Mouse (Mus musculus) hindlimb bud, embryonic 11.5 days (tissue): ENCODE measurements around the gene Fbp2.

Experiments
- DNase-seq: peaks from one replicate; pipeline ENCODE4 v3.0.0-alpha.2; 2012; ENCODE audit warnings: low read depth, low spot score; ENCODE audit errors: extremely low spot score

The Fbp2 gene

DNA sequence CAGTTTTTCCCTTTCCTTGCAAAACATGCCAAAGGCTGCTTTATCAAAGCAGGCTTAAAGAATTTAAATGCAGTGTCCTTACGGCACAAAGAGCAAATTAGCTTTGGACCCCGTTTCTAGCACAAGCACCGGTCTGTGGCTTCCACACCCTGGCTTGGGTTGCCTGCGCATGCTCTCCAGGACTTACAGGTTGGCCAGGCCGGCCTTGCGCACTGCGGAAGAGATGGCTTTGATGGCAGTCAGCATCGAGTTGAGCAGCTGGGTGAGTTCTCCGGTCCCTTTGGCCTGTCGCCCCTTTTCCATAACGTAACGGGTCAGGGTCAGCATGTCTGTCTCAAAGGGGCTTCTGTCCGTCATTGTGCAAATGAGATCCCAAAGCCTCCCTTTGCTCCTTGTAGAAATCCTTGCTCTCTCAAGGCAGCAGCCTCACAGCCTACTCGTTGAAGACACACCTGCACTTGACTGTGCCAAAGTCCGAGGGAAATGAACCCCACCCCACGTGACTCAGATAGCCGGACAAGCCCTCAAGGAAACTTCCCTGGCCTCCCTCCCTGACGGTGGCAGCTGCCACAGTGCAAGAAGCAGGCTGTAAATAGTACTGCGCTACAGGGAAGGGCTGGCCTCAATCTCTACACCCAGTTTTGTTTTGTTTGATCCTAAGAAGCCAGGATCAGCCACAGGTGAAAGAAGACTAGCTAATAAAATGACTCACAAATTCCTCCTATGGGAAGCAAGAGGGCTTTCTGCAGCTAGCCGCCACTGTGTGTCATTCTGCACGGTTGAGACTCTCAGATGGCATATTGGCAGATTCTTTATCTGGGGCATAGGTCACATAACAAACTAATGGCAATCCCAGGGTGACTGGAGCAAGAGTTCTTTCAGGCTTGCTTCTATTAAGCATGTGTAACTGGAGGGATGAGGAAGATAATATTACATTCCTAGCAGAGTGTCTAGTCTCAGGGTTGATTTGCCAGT lies at the start of gene Fbp2:
Gene Fbp2 (minus strand): TSS at position 482 of the 975 bp plus-strand sequence.
- DNase-seq: no peak

DNA sequence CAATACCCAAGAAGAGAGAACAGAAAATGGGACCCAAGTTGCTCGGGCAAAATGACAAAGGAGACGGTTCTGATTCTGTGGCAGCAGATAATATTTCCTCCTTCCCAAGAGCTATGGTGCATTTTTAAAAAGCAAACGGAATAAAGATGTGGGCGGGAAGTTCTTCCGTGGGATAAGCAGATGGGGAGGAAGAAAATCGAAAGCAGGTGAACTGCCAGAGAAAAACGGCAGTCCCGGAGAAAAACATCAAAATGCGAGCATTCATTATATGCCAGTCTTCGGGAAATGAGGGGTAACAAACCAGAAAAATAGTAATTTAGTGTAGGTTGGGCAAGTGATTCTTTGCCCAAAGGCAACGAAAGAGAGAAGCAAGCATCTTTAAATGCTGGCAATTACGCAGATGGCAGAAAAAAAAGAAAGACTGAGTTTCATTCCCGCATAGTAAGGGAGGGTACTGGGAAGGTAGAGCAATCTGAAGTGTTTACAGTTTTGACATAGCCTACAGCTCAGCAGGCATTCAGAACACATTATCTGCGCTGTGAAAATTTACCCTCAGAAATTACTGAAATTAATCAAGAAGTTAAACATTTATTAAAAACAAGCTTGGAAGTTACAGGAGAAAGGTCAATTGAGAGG lies 49.4 kb upstream of the Fbp2 start:
- DNase-seq: no peak

DNA sequence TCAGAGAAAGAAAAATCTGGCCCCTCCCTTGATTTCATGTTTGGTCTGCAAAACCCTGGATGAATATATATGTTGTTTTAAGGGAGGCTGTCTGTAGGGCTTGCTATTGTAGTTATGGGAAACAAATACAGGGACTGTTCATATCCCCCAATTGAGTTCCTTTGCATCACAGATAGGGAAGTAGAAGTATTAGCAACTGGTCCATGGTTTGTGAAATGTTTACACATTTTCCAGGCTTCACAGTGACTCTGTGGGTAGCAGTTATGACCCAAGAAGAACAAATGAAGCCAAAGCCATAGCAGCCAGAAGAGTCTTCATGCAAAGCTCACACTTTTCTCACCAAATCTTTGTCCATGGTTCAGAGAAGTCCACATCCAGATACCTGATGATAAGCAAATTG lies 42.9 kb upstream of the Fbp2 start:
- DNase-seq: no peak

DNA sequence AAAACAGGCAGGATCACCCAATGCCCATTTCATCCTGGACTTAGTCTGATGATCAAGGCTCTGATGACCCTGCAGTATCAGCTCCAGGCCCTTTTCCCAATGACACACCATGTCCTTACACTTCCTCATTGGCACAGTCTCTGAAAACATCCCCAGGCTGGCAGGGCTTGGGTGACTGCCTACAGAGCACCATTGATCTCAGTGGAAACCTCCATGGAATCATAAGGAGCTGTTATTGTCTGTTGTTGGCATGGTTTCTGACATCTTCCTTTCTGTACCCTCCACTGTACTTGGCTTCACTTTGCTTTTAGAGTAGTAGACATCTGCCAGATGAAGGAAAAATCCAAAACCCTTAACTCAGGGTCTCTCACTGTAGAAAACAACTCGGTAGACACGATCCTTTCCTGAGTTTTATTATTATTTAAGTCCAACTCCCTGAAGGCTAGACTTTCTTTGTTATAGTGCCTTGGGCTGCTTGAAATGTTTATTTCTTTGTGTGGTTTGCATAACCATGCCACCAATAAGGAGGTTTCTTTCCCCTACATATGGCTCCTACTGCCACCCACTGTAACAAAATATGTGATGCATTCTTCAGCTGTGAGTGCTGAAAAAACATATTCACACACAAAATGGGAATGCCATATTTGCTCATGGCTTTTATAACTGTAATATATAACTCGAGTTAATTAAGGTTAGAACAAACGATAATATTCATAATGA lies 39.9 kb upstream of the Fbp2 start:
- DNase-seq: no peak

DNA sequence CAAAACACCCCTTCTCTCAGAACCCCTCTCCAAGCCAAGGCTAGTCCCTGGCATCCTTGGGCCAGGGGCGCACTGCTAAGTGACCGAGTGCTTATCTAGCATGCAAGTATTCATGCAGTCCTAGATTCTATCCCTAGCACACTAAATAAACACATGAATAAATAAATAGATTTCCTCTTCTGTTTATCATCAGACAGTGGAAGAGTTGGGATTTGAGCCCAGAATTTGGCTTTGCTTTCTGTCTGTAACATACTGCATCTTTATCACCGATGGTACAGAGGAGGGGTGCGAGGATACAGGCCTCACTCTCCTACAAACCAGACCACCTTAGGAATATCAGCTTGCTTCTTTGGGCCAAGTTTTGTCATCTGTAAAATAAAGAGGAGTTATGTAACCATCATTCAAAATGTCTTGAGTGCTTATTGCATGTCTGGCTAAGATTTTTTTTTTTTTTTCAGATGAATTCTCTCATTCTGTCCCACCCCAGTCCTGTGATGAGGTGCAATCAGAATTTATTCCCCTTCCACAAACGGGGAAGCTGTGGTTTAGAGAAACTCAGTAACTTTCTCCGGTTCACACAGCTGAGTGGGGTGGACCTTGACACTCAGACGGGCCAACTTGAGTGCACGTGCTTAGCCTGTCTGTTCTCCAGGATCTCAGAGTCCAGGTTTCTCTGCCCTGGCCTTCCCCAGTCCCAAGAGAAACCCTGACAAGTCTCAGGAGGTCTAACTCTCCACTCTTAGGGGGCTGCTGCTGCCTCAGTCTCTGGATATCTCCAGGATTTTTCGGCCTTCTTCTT lies 35.0 kb upstream of the Fbp2 start:
- no peak for DNase-seq

DNA sequence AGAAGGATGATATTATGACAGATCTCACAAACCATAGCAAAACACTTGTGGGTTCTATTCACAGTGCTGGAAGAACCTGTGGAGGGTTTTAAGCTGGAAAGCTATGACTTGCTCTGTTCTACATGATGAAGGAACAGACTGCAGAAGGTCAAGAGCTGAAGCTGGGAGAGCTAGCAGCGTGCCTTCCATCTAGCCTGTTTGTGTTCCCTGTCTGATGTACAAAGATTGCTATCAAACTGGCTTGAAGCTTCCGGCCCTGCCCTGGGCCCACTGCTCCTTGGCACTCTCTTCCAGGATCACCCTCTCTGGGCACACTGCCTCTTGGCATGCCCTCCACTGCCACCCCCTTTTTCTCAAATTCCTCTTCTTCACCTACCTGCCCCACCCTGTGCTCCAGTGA lies 31.1 kb upstream of the Fbp2 start:
- DNase-seq: no peak

DNA sequence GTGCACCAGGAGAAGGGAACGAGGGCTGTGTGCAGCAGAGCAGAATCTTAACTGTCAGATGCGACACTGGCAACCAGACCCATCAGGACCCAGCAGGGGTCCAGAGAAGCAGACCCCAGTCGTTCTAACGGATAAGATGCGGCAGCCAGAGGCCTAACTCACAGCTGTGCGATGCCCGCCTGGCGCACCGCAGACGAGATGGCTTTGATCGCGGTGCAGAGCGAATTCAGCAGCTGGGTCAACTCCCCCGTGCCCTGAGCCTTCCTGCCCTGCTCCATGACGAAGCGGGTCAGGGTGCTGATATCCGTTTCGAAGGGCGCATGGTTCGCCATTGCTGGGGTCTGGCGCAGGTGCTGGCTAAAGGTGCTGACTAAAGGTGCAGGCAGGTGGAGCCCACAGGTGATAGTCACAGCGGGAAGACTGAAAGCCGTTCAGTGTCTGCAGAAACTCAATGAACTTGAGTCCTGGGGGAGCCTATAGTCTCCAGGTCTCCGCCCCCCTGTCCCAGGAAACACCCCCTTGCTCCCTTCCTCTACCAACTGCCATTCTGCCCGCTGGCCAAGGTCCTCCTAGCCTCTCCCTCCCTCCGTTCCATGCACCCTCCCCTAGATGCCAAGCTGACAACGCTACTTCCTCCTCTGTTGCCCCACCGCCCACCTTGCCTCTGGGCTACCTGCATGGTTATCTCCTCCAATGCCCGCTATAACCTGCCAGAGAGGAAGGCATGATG lies 29.7 kb upstream of the Fbp2 start, which contains the start of gene Fbp1:
Gene Fbp1 (minus strand): TSS at position 571 of the 730 bp plus-strand sequence.
- DNase-seq: no peak

DNA sequence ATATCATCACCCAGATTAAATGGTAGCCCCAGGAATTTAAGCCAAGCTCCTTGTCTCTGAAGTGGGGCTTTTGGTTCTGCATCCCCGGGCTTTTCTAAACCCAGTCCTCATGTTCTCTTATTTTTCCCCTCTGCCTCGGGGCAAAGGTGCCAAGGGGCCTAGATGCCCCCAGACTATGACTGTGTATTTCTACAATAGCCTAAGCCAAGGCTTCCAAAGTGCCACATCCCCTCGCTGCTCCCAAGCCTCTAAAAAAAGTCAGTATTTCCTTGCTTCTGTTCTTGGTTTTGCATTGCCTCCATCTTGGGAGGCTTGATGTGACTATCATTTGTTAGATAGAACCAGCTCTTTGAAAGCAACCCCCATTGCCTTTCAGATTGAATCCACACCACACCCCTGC lies 26.3 kb upstream of the Fbp2 start:
- DNase-seq: no peak

DNA sequence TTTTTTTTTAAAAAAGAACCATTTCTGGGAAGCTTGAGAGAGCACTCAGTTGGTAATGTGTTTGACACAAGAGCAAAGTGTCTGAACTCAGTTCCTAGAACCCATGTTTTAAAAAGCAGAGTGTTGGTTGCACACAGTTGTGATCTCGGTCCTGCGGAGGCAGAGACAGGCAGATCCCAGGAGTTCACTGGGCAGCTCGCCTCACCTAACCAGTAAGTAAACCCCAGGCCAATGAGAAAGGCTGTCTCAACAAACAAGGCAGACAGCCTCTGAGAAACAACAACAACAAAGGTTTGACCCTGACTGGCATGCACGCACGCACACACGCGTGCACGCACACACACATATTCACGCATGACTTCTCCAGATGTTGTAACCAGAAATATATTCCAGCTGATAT lies 25.7 kb upstream of the Fbp2 start:
- DNase-seq: no peak

DNA sequence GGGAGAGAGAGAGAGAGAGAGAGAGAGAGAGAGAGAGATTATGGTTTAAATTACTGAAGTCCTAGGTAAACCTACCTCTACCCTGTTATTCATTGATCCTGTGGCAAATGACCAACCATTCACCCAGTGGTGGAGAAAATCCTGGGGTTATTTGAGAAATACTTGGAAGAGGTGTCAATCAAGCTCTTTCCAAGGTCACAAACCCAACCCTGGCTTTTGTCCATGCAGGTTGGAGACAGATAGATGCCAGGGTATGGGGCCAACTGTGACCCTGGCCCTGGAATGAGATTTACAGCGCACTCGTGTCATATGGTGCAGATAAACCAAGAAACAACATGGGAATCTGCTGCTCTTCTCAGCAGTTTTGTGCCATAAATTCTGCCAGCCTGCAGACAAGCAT lies 25.2 kb upstream of the Fbp2 start:
- no peak for DNase-seq

DNA sequence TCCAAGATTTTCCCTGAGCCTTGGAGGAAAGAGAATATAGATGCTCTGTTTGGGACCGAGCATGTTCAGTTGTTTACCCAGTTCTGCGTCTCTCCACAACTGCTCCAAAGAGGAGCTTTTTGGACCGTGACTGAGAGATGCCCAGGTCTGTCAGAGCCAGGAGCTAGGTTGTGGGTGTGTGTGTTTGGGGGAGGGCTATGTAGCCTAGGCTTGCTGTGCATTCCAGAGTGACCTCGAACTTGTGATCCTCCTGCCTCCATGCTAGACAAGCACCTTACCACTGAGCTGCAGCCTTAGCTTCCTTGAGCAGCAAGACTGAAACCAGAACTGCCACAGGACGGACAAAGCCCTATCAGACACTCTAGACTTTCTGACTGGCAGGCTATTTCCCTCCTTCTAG lies 24.6 kb upstream of the Fbp2 start:
- no peak for DNase-seq

DNA sequence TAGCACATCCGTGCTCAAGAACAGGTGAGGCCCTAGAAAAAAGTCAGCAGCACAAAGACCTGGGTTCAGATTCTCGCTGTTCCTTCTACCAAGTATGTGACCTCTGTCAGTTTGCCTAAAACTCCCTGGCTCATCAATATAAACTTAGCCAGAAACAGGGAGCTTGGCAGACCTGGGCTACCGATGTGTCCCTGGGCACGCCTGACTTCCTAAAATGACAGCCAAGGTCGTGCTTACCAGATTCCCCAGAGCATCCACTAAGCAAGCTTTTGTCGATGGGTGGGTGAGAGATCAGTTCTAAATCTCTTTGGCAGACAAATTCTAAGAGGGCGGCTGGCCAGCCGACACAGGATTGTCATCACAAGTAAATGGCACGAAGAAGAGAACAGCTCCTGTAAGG lies 23.1 kb upstream of the Fbp2 start:
- no peak for DNase-seq

DNA sequence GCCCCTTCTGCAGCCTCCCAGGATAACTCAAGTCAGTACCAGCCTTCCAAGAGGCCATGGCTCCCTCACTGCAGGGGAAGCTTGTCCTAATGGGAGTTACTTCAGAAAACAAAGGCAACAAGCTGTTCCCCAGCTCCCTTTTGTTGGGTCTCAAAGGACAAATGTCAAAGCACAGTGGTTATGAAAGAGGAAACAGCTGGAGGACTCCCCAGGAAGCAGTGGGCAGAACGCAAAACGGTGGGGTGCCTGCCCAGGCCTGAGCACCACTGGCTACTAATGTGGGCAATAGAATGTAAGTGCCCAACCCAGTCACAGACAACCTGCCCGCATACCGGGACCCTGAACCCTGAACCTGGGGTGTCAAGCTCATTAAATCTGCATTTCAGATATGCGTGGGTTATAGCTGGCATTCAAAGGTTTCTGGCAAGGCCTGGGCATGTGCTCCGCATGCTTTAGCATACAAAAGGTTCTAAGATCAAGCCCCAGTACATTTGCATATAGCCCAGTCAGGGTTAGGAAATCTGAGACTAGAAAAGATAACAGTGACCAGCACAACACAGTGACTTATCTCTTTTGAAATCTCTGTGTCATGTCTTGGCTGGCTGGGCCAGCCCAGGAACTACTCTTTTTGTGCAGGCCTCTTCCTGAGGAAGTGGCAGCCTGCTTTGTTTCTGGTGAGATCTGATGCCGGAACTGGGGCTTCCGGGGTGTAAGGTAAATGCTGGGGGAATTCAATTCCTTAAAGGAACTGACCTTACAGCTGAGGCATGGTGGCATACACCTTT lies 21.8 kb upstream of the Fbp2 start:
- DNase-seq: no peak

DNA sequence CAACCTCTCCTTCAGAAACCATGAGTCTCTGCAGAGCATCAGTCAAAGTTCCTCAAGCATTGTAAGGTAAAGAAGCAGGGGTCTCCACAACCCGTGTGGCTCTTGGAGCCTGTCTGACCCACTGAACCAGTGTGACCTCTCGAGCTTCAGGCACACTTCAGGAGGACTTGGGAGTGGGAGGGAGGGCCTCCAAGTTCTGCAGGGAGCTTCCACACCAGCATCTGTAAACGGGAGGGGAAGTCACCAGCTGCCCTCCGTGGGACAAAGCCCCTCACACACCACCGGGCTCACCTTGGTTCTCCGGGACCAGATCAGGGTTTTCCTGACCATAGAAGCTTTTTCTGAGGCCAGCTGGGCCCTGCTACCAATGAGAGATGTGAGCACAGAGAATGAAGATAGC lies 21.2 kb upstream of the Fbp2 start:
- DNase-seq: no peak

DNA sequence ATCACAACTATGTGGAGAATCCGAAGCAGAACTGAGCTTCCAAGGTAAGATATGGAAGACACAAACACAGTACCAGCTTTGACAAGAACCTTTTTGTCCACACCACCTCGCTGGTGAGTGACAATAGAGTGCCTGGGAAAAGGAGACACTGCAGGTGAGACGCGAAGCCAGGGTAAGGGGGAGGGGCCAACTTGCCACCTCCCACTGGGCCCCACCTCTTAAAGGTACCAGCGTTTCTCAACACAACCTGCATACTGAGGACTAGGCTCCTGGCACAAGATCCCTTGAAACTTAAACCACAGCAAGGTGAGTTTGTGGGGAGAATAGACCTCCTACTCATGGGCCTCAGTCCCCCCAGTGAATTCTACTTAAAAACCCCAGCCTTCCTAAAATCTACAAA lies 19.0 kb upstream of the Fbp2 start:
- DNase-seq: no peak

DNA sequence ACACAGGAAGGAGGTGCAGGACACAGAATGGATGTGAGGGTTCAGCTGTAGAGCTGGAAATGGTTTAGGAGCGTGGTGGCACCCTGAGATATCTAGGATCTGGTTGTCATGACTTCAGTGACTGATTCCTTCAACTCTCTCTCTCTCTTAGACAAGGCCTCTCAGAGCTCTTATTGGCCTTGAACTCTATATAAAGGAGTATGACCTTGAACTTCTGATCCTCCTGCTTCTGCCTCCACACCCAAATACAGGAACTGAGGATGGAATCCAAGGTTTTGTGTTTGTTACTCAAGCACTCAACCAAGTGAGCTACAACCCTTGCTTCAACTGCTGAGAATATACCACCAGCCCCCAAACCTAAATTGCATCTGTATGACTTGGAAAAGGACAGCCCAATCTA lies 17.9 kb upstream of the Fbp2 start:
- DNase-seq: no peak

DNA sequence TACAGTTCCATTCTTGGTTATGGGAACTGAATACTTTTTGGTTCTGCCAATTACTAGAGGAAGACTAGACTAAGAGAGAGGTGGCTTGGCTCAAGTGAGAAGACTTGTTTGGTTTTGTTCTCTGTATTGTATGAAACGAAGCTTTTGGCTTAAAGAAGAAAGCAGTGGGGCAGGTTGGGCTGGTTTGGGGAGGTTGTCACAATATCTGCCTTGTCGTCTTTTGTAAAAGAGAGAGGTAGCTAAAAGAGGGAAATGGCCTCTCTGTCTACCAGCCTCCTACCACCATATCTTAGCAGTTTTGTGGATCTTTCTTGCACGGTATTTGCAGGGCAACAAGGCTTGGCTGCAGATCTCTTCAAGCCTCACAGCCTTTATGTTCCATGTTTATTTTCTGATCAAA lies 14.0 kb upstream of the Fbp2 start:
- DNase-seq: no peak

DNA sequence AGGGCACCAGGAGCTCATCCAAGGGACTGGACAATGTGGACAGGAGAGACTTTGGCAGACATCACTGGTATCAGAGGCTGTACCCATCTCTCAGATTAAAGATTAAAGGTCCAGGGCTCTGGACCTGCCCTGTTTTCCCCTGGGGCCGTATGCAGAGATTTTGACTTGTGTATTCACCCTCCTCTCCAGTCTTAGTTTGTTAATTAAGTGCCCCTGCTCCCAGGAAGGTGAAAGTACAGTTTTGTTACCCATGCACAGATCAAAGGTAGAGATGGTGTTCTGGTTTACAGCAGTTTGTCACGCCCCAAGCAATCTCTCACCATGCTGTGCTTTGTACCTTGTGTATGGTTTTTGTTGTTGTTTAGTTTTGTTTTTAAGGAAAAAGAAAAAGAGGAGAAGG lies 12.4 kb upstream of the Fbp2 start:
- no peak for DNase-seq

DNA sequence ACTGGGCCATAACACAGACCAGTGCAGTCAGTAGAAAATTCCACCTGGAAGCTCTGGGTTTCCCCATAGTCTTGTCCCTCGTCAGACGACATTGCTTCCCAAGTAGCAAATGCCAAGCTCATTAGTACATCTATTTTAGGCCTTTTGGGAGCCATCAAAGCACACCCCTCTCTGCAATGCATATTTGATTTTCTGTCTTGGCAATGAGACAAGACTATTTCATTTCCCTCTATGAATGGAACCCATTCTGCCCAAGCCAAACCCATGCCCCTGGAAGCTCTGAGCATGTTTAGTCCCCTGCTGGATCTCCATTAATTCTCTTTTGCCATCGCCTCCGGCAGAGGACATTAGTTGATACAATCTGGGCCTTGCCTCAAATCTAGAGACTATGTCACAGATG lies 8.6 kb upstream of the Fbp2 start:
- no peak for DNase-seq
